Mouse (Mus musculus) heart, postnatal 4 days (tissue): ENCODE results near the gene Med19. TPM values are rescaled to one million over a fixed set of nuclear protein-coding genes. Genes with fewer than 3 reads are reported as not detected.
"Not testable (repeated sequence)": the region's sequence is repeated elsewhere in the genome, so short reads cannot be mapped to it uniquely, and the experiment has no call there.

Experiments used
- DNase-seq: peaks from one replicate; pipeline ENCODE4 v3.0.0; 2021
- total RNA-seq, 2 experiments: library from RNA; stranded (reverse); gene quantifications; 2 replicates each; pipeline ENCODE4 v1.2.3; 2021

The Med19 gene
- total RNA-seq, 2 experiments from 2014 or later, result 18.9 to 20.2 TPM

DNA sequence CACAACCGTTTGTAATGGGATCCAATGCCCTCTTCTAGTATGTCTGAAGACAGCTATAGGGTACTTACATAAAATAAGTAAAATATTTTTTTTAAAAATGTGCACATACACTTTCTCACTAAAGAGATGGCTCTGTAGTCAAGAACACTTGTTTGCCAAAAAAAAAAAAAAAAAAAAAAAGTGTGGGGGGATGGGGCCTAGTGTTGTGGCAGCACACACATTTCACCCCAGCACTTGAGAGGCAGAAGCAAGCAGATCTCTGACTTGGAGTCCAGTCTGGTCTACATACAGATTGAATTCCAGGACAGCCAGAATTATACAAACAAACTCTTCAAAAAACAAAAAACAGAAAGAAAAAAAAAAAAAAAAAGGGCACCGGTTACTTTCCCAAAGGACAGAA, 42.5 kb downstream of the Med19 start:
- no peak for DNase-seq

- no peak for DNase-seq
These were observed 43.0 kb downstream of the Med19 start for GRCm38 (mm10) chr2:84721182-84721581.

GRCm38 (mm10) chr2:84723856-84724255, 45.7 kb downstream of the Med19 start:
- no peak for DNase-seq

DNA sequence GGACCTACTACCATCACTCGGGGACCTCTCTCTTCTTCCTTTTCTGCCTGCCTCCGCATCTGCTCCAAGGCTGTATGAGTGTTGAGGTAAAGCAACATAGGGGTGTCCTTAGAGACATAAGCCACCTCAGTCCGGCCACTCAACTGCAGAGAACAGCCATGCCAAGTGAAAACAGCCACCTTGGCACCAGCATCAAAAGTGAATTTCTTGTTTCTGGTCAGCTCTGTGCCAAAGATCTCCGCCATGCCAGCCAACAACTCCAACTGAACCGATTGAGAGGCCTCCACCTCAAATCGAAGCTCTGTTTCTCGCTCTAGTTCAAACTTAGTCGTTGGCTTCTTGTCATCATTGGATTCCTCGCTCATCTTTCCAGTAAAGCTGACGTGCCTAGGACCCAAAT, 47.6 kb downstream of the Med19 start:
- no peak for DNase-seq

DNA sequence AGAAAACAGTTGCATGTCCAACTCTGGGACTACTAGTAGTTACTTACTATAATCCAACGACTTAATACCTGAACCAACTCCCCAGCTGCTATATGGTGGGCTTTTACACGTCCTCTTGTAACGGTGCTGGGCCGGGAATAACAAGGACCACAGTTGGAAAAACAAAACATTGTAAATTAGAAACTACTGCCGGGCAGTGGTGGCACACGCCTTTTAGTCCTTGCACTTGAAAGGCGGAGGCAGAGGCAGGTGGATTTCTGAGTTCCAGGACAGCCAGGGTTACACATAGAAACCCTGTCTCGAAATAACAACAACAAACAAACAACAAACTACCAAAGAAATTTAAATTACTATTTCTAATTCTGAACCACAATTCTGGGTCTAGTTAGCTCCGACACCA, 48.5 kb downstream of the Med19 start:
- DNase-seq, result no peak

- DNase-seq, result peak; percentile 96
These were observed 49.1 kb downstream of the Med19 start, which contains the start of gene Clp1 for GRCm38 (mm10) chr2:84727172-84727858. TSS of gene Clp1 (minus strand) at chr2:84727350.

GRCm38 (mm10) chr2:84728191-84728590, 50.0 kb downstream of the Med19 start:
- DNase-seq, result not testable (repeated sequence)

DNA sequence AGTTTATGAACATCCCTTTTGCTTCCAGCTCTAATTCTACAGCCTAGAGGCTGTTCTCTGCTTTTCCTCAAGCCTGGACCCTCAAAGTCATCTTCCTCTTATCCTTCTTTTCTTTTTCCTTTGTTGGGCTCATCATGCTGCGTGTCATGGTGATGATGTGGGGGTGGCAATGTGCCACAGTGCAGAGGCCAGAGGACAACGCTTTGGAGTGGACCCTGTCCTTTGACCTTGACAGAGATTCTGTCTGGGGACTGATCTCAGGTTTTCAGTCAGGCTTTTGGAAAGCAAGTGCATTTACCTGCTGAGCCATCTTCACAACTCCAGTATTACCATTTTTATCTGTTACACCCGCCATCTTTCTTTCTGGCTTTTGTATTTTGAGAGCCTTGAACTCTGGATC, 53.0 kb downstream of the Med19 start:
- DNase-seq, result no peak

DNA sequence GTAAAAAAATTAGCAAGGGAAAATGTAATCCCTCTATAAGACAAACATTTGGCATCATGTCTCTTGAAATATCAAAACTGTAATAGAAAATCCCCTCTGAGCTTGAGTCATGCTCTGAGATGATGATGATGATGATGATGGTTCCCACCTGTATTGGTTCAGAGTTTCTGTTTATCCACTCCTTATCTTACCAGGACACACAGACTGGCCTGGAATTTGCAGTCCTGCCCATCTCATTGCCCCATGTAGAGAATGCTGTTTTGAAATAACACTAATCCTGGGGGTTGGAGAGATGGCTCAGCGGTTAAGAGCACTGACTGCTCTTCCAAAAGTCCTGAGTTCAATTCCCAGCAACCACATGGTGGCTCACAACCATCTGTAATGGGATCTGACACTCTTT, 54.2 kb downstream of the Med19 start:
- DNase-seq, result no peak

- DNase-seq, result peak; percentile 42
These were observed 55.5 kb downstream of the Med19 start, which contains the start of gene Ypel4 for GRCm38 (mm10) chr2:84733579-84734300. TSS of gene Ypel4 (plus strand) at chr2:84734058.

GRCm38 (mm10) chr2:84734351-84734864, 56.2 kb downstream of the Med19 start:
- DNase-seq, result no peak

DNA sequence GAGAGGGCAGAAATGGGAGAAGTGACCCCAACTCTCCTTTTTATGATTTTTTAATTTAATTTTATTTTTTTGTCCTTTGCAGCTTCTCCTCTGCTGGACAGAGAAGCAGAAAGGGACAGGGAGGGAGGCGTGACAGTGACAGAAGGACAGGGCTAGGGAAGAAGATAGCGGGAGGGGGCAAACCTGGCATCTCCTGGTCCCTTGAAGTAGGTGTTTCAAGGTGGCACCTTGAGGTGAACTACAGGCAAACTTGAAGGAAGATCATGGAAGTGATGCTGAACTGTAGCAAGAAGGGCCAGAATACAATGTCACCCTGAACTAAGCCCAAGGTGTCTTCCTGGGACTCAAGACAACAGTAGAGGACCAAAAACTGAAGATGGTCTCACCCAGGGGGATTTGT, 56.7 kb downstream of the Med19 start:
- no peak for DNase-seq

DNA sequence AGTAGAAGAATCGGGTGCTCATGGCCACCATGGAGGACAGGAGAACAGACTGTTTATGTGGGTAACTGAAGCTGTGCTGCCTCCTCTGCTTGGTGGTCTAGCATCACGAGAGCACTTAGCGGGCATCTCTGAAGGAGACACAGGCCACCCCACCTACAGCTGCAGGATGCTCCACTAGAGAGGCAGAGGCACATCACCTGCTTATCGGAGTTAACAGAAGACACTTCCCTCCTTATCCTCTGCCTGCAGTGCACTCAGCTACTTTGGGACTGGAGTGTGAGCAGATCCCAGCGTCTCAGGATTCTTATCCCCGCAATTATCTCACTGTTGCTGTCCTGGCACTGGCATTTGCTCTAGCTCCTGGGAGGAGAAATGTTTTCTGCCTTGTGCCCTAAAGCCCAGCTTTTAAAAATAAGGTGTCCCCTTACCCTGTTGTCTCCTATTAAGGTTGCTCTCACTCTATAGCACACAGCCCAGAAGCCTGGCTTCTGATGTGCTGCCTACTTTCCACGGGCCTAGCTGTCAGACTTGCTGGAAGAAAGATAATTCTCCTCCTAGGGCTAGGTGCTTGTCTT, 57.2 kb downstream of the Med19 start:
- no peak for DNase-seq

DNA sequence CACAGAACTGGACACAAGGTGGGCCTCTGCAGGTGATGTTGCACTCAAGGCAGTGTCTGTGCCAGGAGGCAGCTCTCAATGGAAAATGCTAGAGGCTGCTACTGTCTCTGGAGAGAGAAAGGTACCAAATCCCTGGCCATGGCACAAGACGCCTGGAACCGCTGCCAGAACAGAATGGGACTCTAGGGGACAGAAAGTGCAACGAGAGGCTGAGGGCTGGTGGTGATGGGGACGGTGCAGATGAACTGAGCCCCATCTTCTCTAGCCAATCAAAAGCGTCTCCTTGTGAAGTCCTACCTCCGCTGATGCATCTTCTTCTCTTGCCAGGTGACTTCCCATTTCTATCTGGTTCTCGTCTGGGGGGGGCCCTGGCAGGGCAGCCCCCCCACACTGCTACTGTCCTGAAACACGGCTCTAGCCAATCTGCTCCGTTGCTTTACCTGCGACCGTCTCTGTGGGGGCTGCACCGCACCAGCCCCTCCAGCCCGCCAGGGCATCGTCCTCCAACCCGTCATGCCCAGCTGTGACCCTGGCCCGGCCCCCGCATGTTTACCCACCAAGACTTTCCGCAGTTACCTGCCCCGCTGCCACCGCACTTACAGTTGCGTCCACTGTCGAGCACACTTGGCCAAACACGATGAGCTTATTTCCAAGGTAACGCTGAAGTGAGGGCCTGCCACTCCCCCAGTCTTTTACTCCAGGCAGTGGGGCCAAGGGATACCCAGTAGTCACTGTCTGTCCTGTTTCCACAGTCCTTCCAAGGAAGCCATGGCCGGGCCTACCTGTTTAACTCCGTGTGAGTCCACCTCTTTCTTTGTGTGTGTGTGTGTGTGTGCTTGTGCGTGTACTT, 58.3 kb downstream of the Med19 start:
- no peak for DNase-seq

GRCm38 (mm10) chr2:84737451-84737925, 59.3 kb downstream of the Med19 start:
- peak; percentile 54 for DNase-seq

Other genes with a start within 250 kb of the Med19 start
- gene Tfpi, start 201.6 kb upstream of the Med19 start, total RNA-seq, result 10 to 100 TPM; 62.0 to 64.4 TPM
- gene Ctnnd1, start 27.6 kb upstream of the Med19 start, total RNA-seq, result 100 to 1,000 TPM; 161 to 162 TPM
- gene Btbd18, start 19.3 kb upstream of the Med19 start, total RNA-seq, result under 1 TPM in 1 of 2 experiments, not detected in 1; 0.11 TPM
- 100 to 1,000 TPM; 109 to 112 TPM for gene Selenoh, start 7.6 kb upstream of the Med19 start, total RNA-seq
- 10 to 100 TPM; 15.3 to 22.6 TPM for gene Gm28635, start 361 bp upstream of the Med19 start, total RNA-seq
- gene Tmx2, start 738 bp downstream of the Med19 start, total RNA-seq, result 100 to 1,000 TPM; 105 to 107 TPM
- gene Zdhhc5, start 36.8 kb downstream of the Med19 start, total RNA-seq, result 10 to 100 TPM; 73.9 to 74.2 TPM
- gene Clp1, start 48.9 kb downstream of the Med19 start, total RNA-seq, result 1 to 10 TPM; 7.4 to 7.9 TPM
- gene Ypel4, start 55.7 kb downstream of the Med19 start, total RNA-seq, result under 1 TPM; 0.77 to 0.88 TPM
- gene Gm19426, start 65.3 kb downstream of the Med19 start, total RNA-seq, result 1 to 10 TPM; 8.6 to 9.4 TPM
- 10 to 100 TPM; 27.2 to 30.0 TPM for gene Serping1, start 97.0 kb downstream of the Med19 start, total RNA-seq
- 10 to 100 TPM; 23.1 to 51.0 TPM for gene Ube2l6, start 120.4 kb downstream of the Med19 start, total RNA-seq
- gene Smtnl1, start 144.2 kb downstream of the Med19 start, total RNA-seq, result under 1 TPM; 0.14 TPM
- 100 to 1,000 TPM; 107 to 126 TPM for gene Timm10, start 148.6 kb downstream of the Med19 start, total RNA-seq
- 1 to 10 TPM; 2.1 to 2.7 TPM for gene Slc43a1, start 160.4 kb downstream of the Med19 start, total RNA-seq
- gene Rtn4rl2, start 208.3 kb downstream of the Med19 start, total RNA-seq, result 1 to 10 TPM; 3.2 to 4.1 TPM